Mouse (Mus musculus): ENCODE measurements around the gene Cygb.
A peak's percentile ranks its signal among the peaks of the same experiment; 100 is the strongest.

The Cygb gene

GRCm38 (mm10) chr11:116632962-116633361, 21.2 kb downstream of the Cygb start:
- no peak for DNase-seq

- no peak for DNase-seq
Measured at GRCm38 (mm10) chr11:116630171-116630965, 23.7 kb downstream of the Cygb start.

GRCm38 (mm10) chr11:116629472-116629871, 24.6 kb downstream of the Cygb start:
- no peak for DNase-seq

GRCm38 (mm10) chr11:116628712-116629111, 25.4 kb downstream of the Cygb start:
- peak; percentile 73 for DNase-seq

- no peak for DNase-seq
Measured at GRCm38 (mm10) chr11:116627072-116628020, 26.8 kb downstream of the Cygb start.

GRCm38 (mm10) chr11:116626299-116627071, 27.6 kb downstream of the Cygb start, which contains the start of gene Rhbdf2:
TSS of gene Rhbdf2 (minus strand) at chr11:116627019.
- DNase-seq: no peak

GRCm38 (mm10) chr11:116625081-116626000, 28.8 kb downstream of the Cygb start:
- no peak for DNase-seq

GRCm38 (mm10) chr11:116624131-116624832, 29.8 kb downstream of the Cygb start:
- DNase-seq: peak; percentile 33

GRCm38 (mm10) chr11:116623281-116624124, 30.6 kb downstream of the Cygb start:
- no peak for DNase-seq

- no peak for DNase-seq
Measured at GRCm38 (mm10) chr11:116621258-116621704, 32.8 kb downstream of the Cygb start.

GRCm38 (mm10) chr11:116620559-116621253, 33.4 kb downstream of the Cygb start:
- DNase-seq: no peak

GRCm38 (mm10) chr11:116620073-116620472, 34.0 kb downstream of the Cygb start:
- DNase-seq: no peak

GRCm38 (mm10) chr11:116619561-116619960, 34.6 kb downstream of the Cygb start:
- DNase-seq: no peak

- no peak for DNase-seq
Measured at GRCm38 (mm10) chr11:116619156-116619555, 35.0 kb downstream of the Cygb start.

- DNase-seq: no peak
Measured at GRCm38 (mm10) chr11:116618666-116619065, 35.4 kb downstream of the Cygb start.

GRCm38 (mm10) chr11:116617641-116618040, 36.5 kb downstream of the Cygb start:
- no peak for DNase-seq

GRCm38 (mm10) chr11:116616438-116617118, 37.5 kb downstream of the Cygb start:
- no peak for DNase-seq

GRCm38 (mm10) chr11:116615735-116616437, 38.2 kb downstream of the Cygb start:
- DNase-seq: no peak
